Mouse (Mus musculus): ENCODE results near the gene Dcxr. TPM values are rescaled to one million over a fixed set of nuclear protein-coding genes. Genes with fewer than 3 reads are reported as not detected.

Dcxr gene
- polyA plus RNA-seq, 1 experiment from 2014 or later: 7.0 TPM

- Histone ChIP-seq H3K27me3 (ENCODE audit: control insufficient read depth, insufficient read depth, low read depth, low read length) (peaks cover 3% of the 10 kb centered on the region), H3K4me2 (ENCODE audit: low read length) (no peak overlapping the region), H3K36me3 (ENCODE audit: control insufficient read depth, insufficient read depth, low read length) (no peaks in the 10 kb centered on the region), H3K27ac (ENCODE audit: low read length) (no peak overlapping the region), H3K4me3 (ENCODE audit: low read depth, low read length) (no peak overlapping the region), H3K9me3 (replicated peaks; ENCODE audit: control insufficient read depth, low read length, poor library complexity, severe bottlenecking) (peaks cover 4% of the 10 kb centered on the region; the same call in 1 of the 2 replicates), H3K4me1 (ENCODE audit: control insufficient read depth, insufficient read depth, low read length) (no peaks in the 10 kb centered on the region), H3K9ac (ENCODE audit: low read depth, low read length) (no peak overlapping the region)
- WGBS: 78% methylated on average over 14 of the region's 14 CpGs
- ATAC-seq: no peak
Observed at GRCm38 (mm10) chr11:120761811-120762671, 35.0 kb upstream of the Dcxr start.

DNA sequence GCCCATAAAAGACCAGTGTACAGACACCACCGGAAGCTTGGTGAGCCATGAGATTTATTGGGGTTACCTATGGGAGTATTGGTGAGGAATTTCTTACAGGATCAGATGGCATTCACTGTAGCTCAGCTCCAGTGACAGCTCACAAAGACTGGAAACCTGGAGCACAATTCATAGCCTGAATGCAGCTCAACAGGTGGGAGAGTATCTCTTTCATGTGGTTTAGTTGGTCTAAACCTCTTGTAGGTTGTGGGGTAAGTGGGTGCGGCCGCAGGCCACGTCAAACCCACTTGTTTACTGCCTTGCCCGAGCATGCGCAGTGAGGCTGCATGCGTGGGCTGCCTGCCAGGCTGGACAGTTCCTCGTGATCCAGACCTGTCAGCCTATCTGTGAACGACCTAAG, 33.2 kb upstream of the Dcxr start:
- 88% methylated on average over 9 of the region's 9 CpGs for WGBS
- H3K36me3 ChIP-seq (ENCODE audit: control insufficient read depth, insufficient read depth, low read length): no peaks in the 10 kb centered on the region

GRCm38 (mm10) chr11:120751606-120752005, 24.5 kb upstream of the Dcxr start:
- ATAC-seq: no peak
- Histone ChIP-seq H3K9ac (ENCODE audit: low read depth, low read length) (no peak overlapping the region), H3K27ac (ENCODE audit: low read length) (no peak overlapping the region), H3K36me3 (ENCODE audit: control insufficient read depth, insufficient read depth, low read length) (no peaks in the 10 kb centered on the region), H3K4me3 (ENCODE audit: low read depth, low read length) (no peak overlapping the region), H3K27me3 (ENCODE audit: control insufficient read depth, insufficient read depth, low read depth, low read length) (no peaks in the 10 kb centered on the region), H3K4me1 (ENCODE audit: control insufficient read depth, insufficient read depth, low read length) (no peaks in the 10 kb centered on the region), H3K9me3 (replicated peaks; ENCODE audit: control insufficient read depth, low read length, poor library complexity, severe bottlenecking) (no peaks in the 10 kb centered on the region), H3K4me2 (ENCODE audit: low read length) (no peak overlapping the region)
- WGBS: 66% methylated on average over 4 of the region's 4 CpGs

More for the DNA sequence above, 33.2 kb upstream of the Dcxr start:
- Histone ChIP-seq H3K27ac (ENCODE audit: low read length) (no peak overlapping the region), H3K9me3 (replicated peaks; ENCODE audit: control insufficient read depth, low read length, poor library complexity, severe bottlenecking) (peaks cover 4% of the 10 kb centered on the region; the same call in 1 of the 2 replicates), H3K4me1 (ENCODE audit: control insufficient read depth, insufficient read depth, low read length) (no peaks in the 10 kb centered on the region), H3K9ac (ENCODE audit: low read depth, low read length) (no peak overlapping the region), H3K4me2 (ENCODE audit: low read length) (no peak overlapping the region), H3K27me3 (ENCODE audit: control insufficient read depth, insufficient read depth, low read depth, low read length) (peaks cover 3% of the 10 kb centered on the region), H3K4me3 (ENCODE audit: low read depth, low read length) (no peak overlapping the region)
- ATAC-seq: no peak

- no peaks in the 10 kb centered on the region for H3K4me1 ChIP-seq (ENCODE audit: control insufficient read depth, insufficient read depth, low read length)
- H3K4me2 ChIP-seq (ENCODE audit: low read length): no peak overlapping the region
- WGBS: 64% methylated on average over 8 of the region's 8 CpGs
- H3K9ac ChIP-seq (ENCODE audit: low read depth, low read length): no peak overlapping the region
- H3K36me3 ChIP-seq (ENCODE audit: control insufficient read depth, insufficient read depth, low read length): no peaks in the 10 kb centered on the region
- H3K9me3 ChIP-seq (replicated peaks; ENCODE audit: control insufficient read depth, low read length, poor library complexity, severe bottlenecking): no peaks in the 10 kb centered on the region
- H3K27ac ChIP-seq (ENCODE audit: low read length): no peak overlapping the region
- H3K4me3 ChIP-seq (ENCODE audit: low read depth, low read length): no peak overlapping the region
- no peaks in the 10 kb centered on the region for H3K27me3 ChIP-seq (ENCODE audit: control insufficient read depth, insufficient read depth, low read depth, low read length)
- no peak for ATAC-seq
Observed at GRCm38 (mm10) chr11:120749430-120749829, 22.3 kb upstream of the Dcxr start.

- no peak overlapping the region for H3K27ac ChIP-seq (ENCODE audit: low read length)
- no peaks in the 10 kb centered on the region for H3K9me3 ChIP-seq (replicated peaks; ENCODE audit: control insufficient read depth, low read length, poor library complexity, severe bottlenecking)
- no peaks in the 10 kb centered on the region for H3K4me1 ChIP-seq (ENCODE audit: control insufficient read depth, insufficient read depth, low read length)
- no peak overlapping the region for H3K9ac ChIP-seq (ENCODE audit: low read depth, low read length)
- 80% methylated on average over 4 of the region's 4 CpGs for WGBS
- no peaks in the 10 kb centered on the region for H3K36me3 ChIP-seq (ENCODE audit: control insufficient read depth, insufficient read depth, low read length)
- no peak overlapping the region for H3K4me3 ChIP-seq (ENCODE audit: low read depth, low read length)
- no peak overlapping the region for H3K4me2 ChIP-seq (ENCODE audit: low read length)
- no peaks in the 10 kb centered on the region for H3K27me3 ChIP-seq (ENCODE audit: control insufficient read depth, insufficient read depth, low read depth, low read length)
- no peak for ATAC-seq
Observed at GRCm38 (mm10) chr11:120747974-120748373, 20.9 kb upstream of the Dcxr start.

DNA sequence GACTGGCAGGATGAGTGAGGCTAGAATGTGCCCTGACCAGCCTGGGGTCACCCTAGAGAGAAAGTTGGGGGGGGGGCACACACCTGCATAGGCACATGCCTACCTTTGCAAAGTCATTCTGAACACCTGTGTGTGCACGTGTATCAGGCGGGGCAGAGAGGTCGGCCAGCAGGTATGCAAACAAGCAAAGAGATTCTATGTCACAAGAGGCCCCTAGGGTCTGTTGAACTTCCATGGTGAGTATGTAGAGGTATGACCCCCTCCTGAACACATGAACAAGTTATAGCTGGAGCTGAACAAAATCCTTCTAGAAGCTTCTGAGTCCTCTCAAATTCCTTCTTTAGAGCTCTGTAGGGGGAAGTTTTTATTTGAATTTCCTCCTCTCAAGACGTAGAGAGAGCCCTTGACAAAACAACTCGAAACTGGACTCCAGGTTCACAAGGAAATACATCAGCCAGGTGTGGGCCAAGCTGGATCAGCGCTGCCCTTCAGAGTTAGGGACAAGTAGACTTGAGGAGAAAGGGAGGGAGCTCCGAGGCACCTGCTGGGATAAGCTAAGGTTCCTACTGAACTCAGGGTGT, 17.1 kb upstream of the Dcxr start:
- Histone ChIP-seq H3K4me1 (ENCODE audit: control insufficient read depth, insufficient read depth, low read length) (no peaks in the 10 kb centered on the region), H3K27me3 (ENCODE audit: control insufficient read depth, insufficient read depth, low read depth, low read length) (no peaks in the 10 kb centered on the region), H3K36me3 (ENCODE audit: control insufficient read depth, insufficient read depth, low read length) (no peaks in the 10 kb centered on the region), H3K4me3 (ENCODE audit: low read depth, low read length) (no peak overlapping the region), H3K4me2 (ENCODE audit: low read length) (no peak overlapping the region), H3K9ac (ENCODE audit: low read depth, low read length) (no peak overlapping the region), H3K9me3 (replicated peaks; ENCODE audit: control insufficient read depth, low read length, poor library complexity, severe bottlenecking) (no peaks in the 10 kb centered on the region), H3K27ac (ENCODE audit: low read length) (no peak overlapping the region)
- ATAC-seq: no peak
- WGBS: 79% methylated on average over 7 of the region's 7 CpGs

DNA sequence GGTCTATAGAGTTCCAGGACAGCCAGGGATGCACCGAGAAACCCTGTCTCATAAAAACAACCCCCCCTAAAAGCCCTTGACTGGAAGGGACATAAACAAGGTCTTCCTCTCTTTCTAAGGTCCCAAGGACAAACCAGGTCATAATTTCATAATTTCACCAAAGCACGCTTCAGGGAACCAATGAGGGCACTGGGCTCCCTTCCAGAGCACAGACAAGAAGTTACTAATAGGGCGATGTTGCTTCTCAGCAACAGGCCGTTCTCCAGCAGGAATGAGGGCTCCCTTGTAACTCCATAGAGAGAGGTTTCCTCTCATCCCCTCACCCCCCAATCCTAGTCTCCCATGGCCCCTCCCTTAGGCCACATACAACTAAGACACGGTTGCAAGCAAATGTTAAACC, 13.9 kb upstream of the Dcxr start:
- Histone ChIP-seq H3K27me3 (ENCODE audit: control insufficient read depth, insufficient read depth, low read depth, low read length) (no peaks in the 10 kb centered on the region), H3K36me3 (ENCODE audit: control insufficient read depth, insufficient read depth, low read length) (no peaks in the 10 kb centered on the region), H3K4me3 (ENCODE audit: low read depth, low read length) (no peak overlapping the region), H3K4me1 (ENCODE audit: control insufficient read depth, insufficient read depth, low read length) (no peaks in the 10 kb centered on the region), H3K9me3 (replicated peaks; ENCODE audit: control insufficient read depth, low read length, poor library complexity, severe bottlenecking) (no peaks in the 10 kb centered on the region), H3K27ac (ENCODE audit: low read length) (no peak overlapping the region), H3K9ac (ENCODE audit: low read depth, low read length) (no peak overlapping the region), H3K4me2 (ENCODE audit: low read length) (no peak overlapping the region)
- no peak for ATAC-seq
- WGBS: 90% methylated on average over 5 of the region's 5 CpGs

DNA sequence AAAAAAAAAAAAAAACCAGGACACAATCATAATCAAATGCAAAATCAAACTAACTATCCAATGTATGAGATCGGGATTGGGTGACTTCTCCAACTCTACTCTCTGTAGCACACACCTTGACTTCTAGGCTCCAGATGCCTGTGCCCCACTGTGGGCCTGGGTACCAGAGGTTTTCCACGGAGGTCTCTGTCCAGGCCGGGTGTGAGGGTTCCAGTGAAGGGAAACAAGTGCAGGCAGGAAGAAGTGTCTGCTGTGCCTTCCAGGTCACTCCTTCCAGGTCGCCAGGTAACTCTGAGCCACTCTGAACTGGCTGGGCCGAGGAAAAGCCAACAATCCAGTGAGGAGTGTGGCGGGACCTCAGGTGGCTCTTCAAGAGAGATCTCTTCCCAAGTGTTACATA, 9.3 kb upstream of the Dcxr start:
- H3K4me3 ChIP-seq (ENCODE audit: low read depth, low read length): no peak overlapping the region
- H3K9ac ChIP-seq (ENCODE audit: low read depth, low read length): no peak overlapping the region
- no peak for ATAC-seq
- H3K9me3 ChIP-seq (replicated peaks; ENCODE audit: control insufficient read depth, low read length, poor library complexity, severe bottlenecking): no peaks in the 10 kb centered on the region
- WGBS: 75% methylated on average over 6 of the region's 6 CpGs
- H3K27me3 ChIP-seq (ENCODE audit: control insufficient read depth, insufficient read depth, low read depth, low read length): no peaks in the 10 kb centered on the region
- no peaks in the 10 kb centered on the region for H3K36me3 ChIP-seq (ENCODE audit: control insufficient read depth, insufficient read depth, low read length)
- H3K27ac ChIP-seq (ENCODE audit: low read length): no peak overlapping the region
- H3K4me2 ChIP-seq (ENCODE audit: low read length): no peak overlapping the region
- H3K4me1 ChIP-seq (ENCODE audit: control insufficient read depth, insufficient read depth, low read length): no peaks in the 10 kb centered on the region

DNA sequence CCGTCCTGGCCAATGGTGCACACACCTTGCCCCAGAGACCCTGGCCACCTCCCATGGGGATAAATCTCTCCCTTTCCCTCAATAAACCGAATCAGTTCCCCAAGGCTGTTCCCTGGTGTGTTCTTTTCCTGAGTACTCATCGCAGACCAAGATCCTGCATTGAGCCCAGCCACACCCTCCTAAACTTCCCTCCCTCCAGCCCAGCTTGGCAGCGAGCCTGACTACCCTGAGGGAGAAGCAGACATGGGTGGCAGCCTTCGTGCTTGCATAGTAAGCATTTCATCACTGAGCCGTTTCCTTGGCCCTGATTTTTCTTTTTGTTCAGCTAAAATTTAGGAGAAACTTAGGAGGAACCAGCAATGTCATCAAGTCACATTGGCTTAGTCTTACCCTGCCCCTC, 6.4 kb upstream of the Dcxr start:
- no peak overlapping the region for H3K4me3 ChIP-seq (ENCODE audit: low read depth, low read length)
- 55% methylated on average over 6 of the region's 6 CpGs for WGBS
- no peak overlapping the region for H3K9ac ChIP-seq (ENCODE audit: low read depth, low read length)
- H3K4me2 ChIP-seq (ENCODE audit: low read length): no peak overlapping the region
- no peak for ATAC-seq
- peaks cover 2% of the 10 kb centered on the region; the same call in 1 of the 2 replicates for H3K4me1 ChIP-seq (ENCODE audit: control insufficient read depth, insufficient read depth, low read length)
- H3K9me3 ChIP-seq (replicated peaks; ENCODE audit: control insufficient read depth, low read length, poor library complexity, severe bottlenecking): no peaks in the 10 kb centered on the region
- H3K27me3 ChIP-seq (ENCODE audit: control insufficient read depth, insufficient read depth, low read depth, low read length): no peaks in the 10 kb centered on the region; the same call in 1 of the 2 replicates
- no peaks in the 10 kb centered on the region for H3K36me3 ChIP-seq (ENCODE audit: control insufficient read depth, insufficient read depth, low read length)
- H3K27ac ChIP-seq (ENCODE audit: low read length): no peak overlapping the region
